Mouse (Mus musculus) midbrain, embryonic 16.5 days (tissue): ENCODE measurements at regions not wholly inside any gene's neighbourhood (a gene's known extent, or its start where the extent isn't known, plus 50 kb on each side); places are given as distances from the start of the nearest gene placed in this dataset.

ENCODE experiments used
- ATAC-seq: fragments of 200-750 bp; cut with Nextera tagmentation; 2 replicates; pipeline ENCODE4 v1.8.0; 2017; ENCODE audit warnings: moderate TSS enrichment
- H3K27ac ChIP-seq: fragments of 300-500 bp; sonication (generic); 2 replicates; pipeline ENCODE4 v1.5.1; 2014; ENCODE audit warnings: mild to moderate bottlenecking, low read length, mixed read lengths
- H3K27me3 ChIP-seq: fragments of 300-500 bp; sonication (generic); 2 replicates; pipeline ENCODE4 v1.6.1; 2014; ENCODE audit warnings: low read depth, low read length, mixed read lengths; ENCODE audit not compliant: control insufficient read depth, insufficient read depth
- H3K36me3 ChIP-seq: fragments of 300-500 bp; sonication (generic); 2 replicates; pipeline ENCODE4 v1.6.1; 2014; ENCODE audit warnings: mild to moderate bottlenecking, low read length, moderate library complexity, mixed read lengths; ENCODE audit not compliant: control insufficient read depth, insufficient read depth
- H3K4me1 ChIP-seq: fragments of 300-500 bp; sonication (generic); 2 replicates; pipeline ENCODE4 v1.6.1; 2014; ENCODE audit warnings: mild to moderate bottlenecking, low read length, mixed read lengths; ENCODE audit not compliant: control insufficient read depth, insufficient read depth
- H3K4me2 ChIP-seq: fragments of 300-500 bp; sonication (generic); 2 replicates; pipeline ENCODE4 v1.6.1; 2014; ENCODE audit warnings: mild to moderate bottlenecking, low read length, mixed read lengths
- H3K4me3 ChIP-seq: fragments of 300-500 bp; sonication (generic); 2 replicates; pipeline ENCODE4 v1.5.1; 2014; ENCODE audit warnings: low read depth, mild to moderate bottlenecking, low read length, moderate library complexity, mixed read lengths
- H3K9ac ChIP-seq: fragments of 300-500 bp; sonication (generic); 2 replicates; pipeline ENCODE4 v1.6.1; 2014; ENCODE audit warnings: low read depth, low read length, mixed read lengths
- H3K9me3 ChIP-seq: fragments of 300-500 bp; sonication (generic); replicated peaks from 2 replicates; pipeline ENCODE4 v1.6.1; 2014; ENCODE audit warnings: mild to moderate bottlenecking, low read length, mixed read lengths; ENCODE audit not compliant: control insufficient read depth, poor library complexity, severe bottlenecking
- WGBS: fragments of 180-500 bp; shearing (Covaris S2); extraction: QIAGEN DNeasy Blood & Tissue Kit; methylation state at CpG from one replicate; pipeline ENCODE4 v1.1.7; 2014; 5-methylcytosine and 5-hydroxymethylcytosine counted together

- H3K9ac ChIP-seq = no peak overlapping the region
- H3K4me2 ChIP-seq = no peak overlapping the region
- H3K4me1 ChIP-seq = no peaks in the 10 kb centered on the region
- WGBS = 91% methylated on average over 5 of the region's 5 CpGs
- no peaks in the 10 kb centered on the region for H3K27me3 ChIP-seq
- no peaks in the 10 kb centered on the region for H3K9me3 ChIP-seq
- no peaks in the 10 kb centered on the region for H3K36me3 ChIP-seq
- no peak overlapping the region for H3K27ac ChIP-seq
- ATAC-seq = no peak
- H3K4me3 ChIP-seq = no peak overlapping the region
Measured at GRCm38 (mm10) chr1:52298336-52298735, 65.3 kb upstream of the Gls start.

GRCm38 (mm10) chr1:52296178-52296577 is 63.1 kb upstream of the Gls start:
- no peaks in the 10 kb centered on the region for H3K4me1 ChIP-seq
- H3K9ac ChIP-seq = no peak overlapping the region
- H3K9me3 ChIP-seq = no peaks in the 10 kb centered on the region
- H3K27ac ChIP-seq = no peak overlapping the region
- WGBS = 65% methylated on average over 2 of the region's 2 CpGs
- no peak overlapping the region for H3K4me2 ChIP-seq
- no peak for ATAC-seq
- no peak overlapping the region for H3K4me3 ChIP-seq
- H3K27me3 ChIP-seq = no peaks in the 10 kb centered on the region
- H3K36me3 ChIP-seq = no peaks in the 10 kb centered on the region

GRCm38 (mm10) chr1:52294521-52294920 is 61.5 kb upstream of the Gls start:
- no peak overlapping the region for H3K9ac ChIP-seq
- no peak overlapping the region for H3K27ac ChIP-seq
- H3K27me3 ChIP-seq = no peaks in the 10 kb centered on the region
- no peaks in the 10 kb centered on the region for H3K9me3 ChIP-seq
- 89% methylated on average over 2 of the region's 2 CpGs for WGBS
- no peaks in the 10 kb centered on the region for H3K4me1 ChIP-seq
- H3K4me2 ChIP-seq = no peak overlapping the region
- ATAC-seq = no peak
- H3K36me3 ChIP-seq = no peaks in the 10 kb centered on the region
- H3K4me3 ChIP-seq = no peak overlapping the region

GRCm38 (mm10) chr1:52293393-52294099 is 60.5 kb upstream of the Gls start:
- WGBS = 76% methylated on average over 5 of the region's 5 CpGs
- Histone ChIP-seq H3K36me3 (no peaks in the 10 kb centered on the region), H3K9me3 (no peaks in the 10 kb centered on the region), H3K27me3 (no peaks in the 10 kb centered on the region), H3K4me1 (no peaks in the 10 kb centered on the region), H3K9ac (no peak overlapping the region), H3K4me3 (no peak overlapping the region), H3K4me2 (no peak overlapping the region), H3K27ac (no peak overlapping the region)
- ATAC-seq = no peak
